Mouse (Mus musculus) kidney, adult 2 months (tissue): ENCODE results near the gene Vmn1r142.
"Not testable (repeated sequence)": the region's sequence is repeated elsewhere in the genome, so short reads cannot be mapped to it uniquely, and the experiment has no call there.

ENCODE experiments used
- CTCF ChIP-seq: fragments of 200-500 bp; conservative IDR thresholded peaks from 2 replicates; pipeline ENCODE4 v1.5.1; 2011; ENCODE audit warnings: low read depth, mild to moderate bottlenecking, control low read depth, low read length, moderate library complexity, mixed read lengths; ENCODE audit not compliant: insufficient read depth, insufficient read length
- POLR2A ChIP-seq: fragments of 200-500 bp; IDR thresholded peaks from one replicate; pipeline ENCODE4 v1.6.1; 2011; ENCODE audit warnings: low read depth, low read length, control low read depth

DNA sequence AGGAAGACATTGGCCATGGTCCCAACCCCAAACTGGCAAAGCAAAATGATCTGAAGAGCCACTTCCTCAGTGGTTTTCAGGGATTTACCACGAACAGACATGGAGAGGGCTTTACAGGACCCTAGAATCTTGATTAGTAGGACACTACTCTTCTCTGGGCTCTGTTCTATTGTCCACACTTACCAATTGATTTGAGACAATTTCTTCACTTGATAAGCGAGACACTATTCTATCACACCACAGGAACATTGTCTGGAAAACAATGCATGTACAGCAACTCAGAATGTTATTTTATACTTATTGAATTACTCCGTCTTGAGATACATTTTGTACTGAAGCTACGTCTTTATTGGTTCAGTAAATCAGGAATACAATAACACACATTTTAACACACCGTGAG, 29.2 kb downstream of the Vmn1r142 start, which contains the start of gene Gm10666:
- not testable (repeated sequence) for TF ChIP-seq CTCF, POLR2A
